Mouse (Mus musculus) hindlimb bud, embryonic 11.5 days (tissue): Measurements from ENCODE around the gene Itprip.
A peak's percentile ranks its signal among the peaks of the same experiment; 100 is the strongest.

Experiments used
- DNase-seq: peaks from one replicate; pipeline ENCODE4 v3.0.0-alpha.2; 2012; ENCODE audit warnings: low read depth, low spot score; ENCODE audit errors: extremely low spot score

Gene Itprip

GRCm38 (mm10) chr19:47919126-47919965, at the start of gene Itprip, which contains the start of gene Cfap43:
Itprip (minus strand) TSS chr19:47919299.
Cfap43 (minus strand) TSS chr19:47919287.
- peak; percentile 79 for DNase-seq

- no peak for DNase-seq
Measured at GRCm38 (mm10) chr19:47958181-47958580, 39.1 kb upstream of the Itprip start.

- no peak for DNase-seq
Measured at GRCm38 (mm10) chr19:47953169-47953568, 34.1 kb upstream of the Itprip start.

GRCm38 (mm10) chr19:47950946-47951345, 31.8 kb upstream of the Itprip start:
- no peak for DNase-seq

GRCm38 (mm10) chr19:47946821-47947465, 27.8 kb upstream of the Itprip start:
- DNase-seq: no peak

- DNase-seq: no peak
Measured at GRCm38 (mm10) chr19:47939361-47939760, 20.3 kb upstream of the Itprip start.

GRCm38 (mm10) chr19:47937443-47938406, 18.6 kb upstream of the Itprip start, which contains the start of gene Cfap58:
Cfap58 (plus strand) TSS chr19:47937675.
- DNase-seq: peak; percentile 56

- DNase-seq: no peak
Measured at GRCm38 (mm10) chr19:47936938-47937337, 17.8 kb upstream of the Itprip start.

- no peak for DNase-seq
Measured at GRCm38 (mm10) chr19:47936490-47936889, 17.4 kb upstream of the Itprip start.

- no peak for DNase-seq
Measured at GRCm38 (mm10) chr19:47935530-47935929, 16.4 kb upstream of the Itprip start.

- DNase-seq: no peak
Measured at GRCm38 (mm10) chr19:47934636-47935238, 15.6 kb upstream of the Itprip start.

- DNase-seq: no peak
Measured at GRCm38 (mm10) chr19:47934146-47934545, 15.0 kb upstream of the Itprip start.

GRCm38 (mm10) chr19:47931982-47932638, 13.0 kb upstream of the Itprip start:
- no peak for DNase-seq

GRCm38 (mm10) chr19:47929043-47929442, 9.9 kb upstream of the Itprip start:
- DNase-seq: no peak

- DNase-seq: no peak
Measured at GRCm38 (mm10) chr19:47927032-47927431, 7.9 kb upstream of the Itprip start.

GRCm38 (mm10) chr19:47925819-47926218, 6.7 kb upstream of the Itprip start:
- no peak for DNase-seq

- no peak for DNase-seq
Measured at GRCm38 (mm10) chr19:47919966-47920375, 872 bp upstream of the Itprip start.

- DNase-seq: no peak
Measured at GRCm38 (mm10) chr19:47918455-47919101, 521 bp downstream of the Itprip start.

GRCm38 (mm10) chr19:47918016-47918415, 1.1 kb downstream of the Itprip start:
- no peak for DNase-seq
